Mouse (Mus musculus): ENCODE results near the gene Cotl1.

Cotl1 gene

DNA sequence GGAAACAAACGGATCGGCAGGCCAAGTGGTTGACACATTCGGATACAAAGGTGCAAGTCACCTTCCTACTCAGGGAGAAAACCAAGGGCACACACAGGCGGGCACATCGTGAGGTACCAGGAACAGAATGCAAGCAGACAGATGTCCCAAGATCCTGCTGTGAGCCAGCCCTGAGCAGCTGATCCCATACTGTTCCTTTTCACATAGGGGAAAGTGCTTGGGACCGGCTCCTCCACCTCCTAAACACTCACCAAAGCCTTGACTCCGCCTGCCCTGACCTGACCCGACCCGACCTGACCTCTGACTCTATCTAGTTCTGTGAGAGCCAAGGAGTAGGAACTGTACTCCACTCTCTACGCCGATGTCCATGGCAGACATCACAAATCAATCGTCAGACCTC lies 22.9 kb downstream of the Cotl1 start:
- peak; percentile 36 for DNase-seq (ENCODE audit: low read depth, low spot score)

DNA sequence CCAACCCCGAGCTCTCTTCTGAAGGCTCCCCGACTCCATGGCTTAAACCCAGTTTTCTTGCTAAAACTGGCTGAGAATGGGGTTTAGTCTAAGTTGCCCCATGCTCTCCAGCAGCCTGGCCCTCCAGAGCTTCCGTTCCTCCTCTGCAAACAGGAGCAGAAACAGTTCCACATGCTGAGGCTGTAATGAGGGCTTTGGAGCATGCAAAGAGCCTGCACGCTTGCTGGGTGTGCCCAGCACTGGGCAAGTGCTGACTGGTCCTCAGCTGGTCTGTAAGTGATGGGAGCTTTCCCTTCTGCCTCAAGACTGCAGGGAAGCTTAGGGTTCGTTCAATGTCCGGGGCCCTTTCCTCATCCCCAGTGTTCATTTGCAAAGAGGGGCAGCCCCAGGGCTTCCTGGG lies 24.1 kb downstream of the Cotl1 start:
- DNase-seq (ENCODE audit: low read depth, low spot score): no peak

DNA sequence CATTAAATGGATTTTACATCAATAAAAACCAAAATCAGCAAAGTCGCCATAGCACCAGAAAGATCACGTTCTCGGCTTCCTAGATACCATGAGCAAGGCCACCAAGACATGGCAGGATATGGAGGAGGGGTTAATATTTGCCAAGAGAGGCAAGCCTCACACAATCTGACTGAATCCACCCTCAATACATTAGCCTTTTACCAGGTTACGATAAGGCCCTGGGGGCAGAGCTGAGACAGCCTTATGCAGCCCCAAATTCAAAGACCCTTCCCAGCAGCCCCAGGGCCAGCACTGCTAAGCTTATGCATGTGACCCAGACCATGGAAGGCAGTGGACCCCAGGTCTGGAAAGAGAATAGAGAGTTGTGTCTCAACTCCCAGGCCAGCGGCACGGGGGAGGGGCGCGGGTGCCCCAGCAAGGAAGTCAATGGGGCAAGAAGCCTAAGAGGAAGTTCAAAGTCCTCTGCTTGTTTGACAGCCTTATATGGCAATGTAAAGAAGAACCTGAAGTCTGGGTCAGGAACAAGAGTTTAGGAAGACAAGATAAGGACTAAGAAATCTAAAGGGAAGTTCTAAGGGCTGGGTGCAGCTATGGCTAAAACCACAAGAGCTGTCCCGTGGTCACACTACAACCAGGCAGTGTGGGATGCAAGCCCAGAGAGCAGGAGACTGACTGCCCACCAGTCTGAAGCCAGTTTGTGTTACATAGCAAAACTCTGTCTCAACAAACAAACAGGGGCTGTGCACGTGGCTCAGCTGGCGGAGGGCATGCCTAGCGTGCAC lies 27.5 kb downstream of the Cotl1 start:
- DNase-seq (ENCODE audit: low read depth, low spot score): no peak

DNA sequence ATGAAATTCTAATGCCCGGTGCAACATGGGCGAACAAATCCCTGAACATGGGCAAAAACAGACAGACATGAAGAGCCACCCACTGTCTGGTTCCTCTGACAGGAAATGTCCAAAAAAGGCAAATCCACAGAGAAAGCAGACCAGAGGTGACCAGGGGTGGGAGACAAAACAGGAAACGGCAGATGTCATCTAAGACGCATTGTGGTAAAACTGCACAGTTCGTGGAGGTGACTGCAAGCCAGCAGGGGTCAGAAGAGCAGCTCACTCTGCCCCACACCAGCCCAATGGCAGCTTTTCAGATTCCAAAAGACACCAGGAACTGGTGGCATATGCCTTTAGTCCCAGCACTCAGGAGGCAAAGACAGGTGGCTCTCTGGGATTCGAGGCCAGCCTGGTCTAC lies 28.4 kb downstream of the Cotl1 start:
- DNase-seq (ENCODE audit: low read depth, low spot score): no peak

- DNase-seq (ENCODE audit: low read depth, low spot score): no peak
These were observed 29.3 kb downstream of the Cotl1 start for GRCm38 (mm10) chr8:119810953-119811499.

DNA sequence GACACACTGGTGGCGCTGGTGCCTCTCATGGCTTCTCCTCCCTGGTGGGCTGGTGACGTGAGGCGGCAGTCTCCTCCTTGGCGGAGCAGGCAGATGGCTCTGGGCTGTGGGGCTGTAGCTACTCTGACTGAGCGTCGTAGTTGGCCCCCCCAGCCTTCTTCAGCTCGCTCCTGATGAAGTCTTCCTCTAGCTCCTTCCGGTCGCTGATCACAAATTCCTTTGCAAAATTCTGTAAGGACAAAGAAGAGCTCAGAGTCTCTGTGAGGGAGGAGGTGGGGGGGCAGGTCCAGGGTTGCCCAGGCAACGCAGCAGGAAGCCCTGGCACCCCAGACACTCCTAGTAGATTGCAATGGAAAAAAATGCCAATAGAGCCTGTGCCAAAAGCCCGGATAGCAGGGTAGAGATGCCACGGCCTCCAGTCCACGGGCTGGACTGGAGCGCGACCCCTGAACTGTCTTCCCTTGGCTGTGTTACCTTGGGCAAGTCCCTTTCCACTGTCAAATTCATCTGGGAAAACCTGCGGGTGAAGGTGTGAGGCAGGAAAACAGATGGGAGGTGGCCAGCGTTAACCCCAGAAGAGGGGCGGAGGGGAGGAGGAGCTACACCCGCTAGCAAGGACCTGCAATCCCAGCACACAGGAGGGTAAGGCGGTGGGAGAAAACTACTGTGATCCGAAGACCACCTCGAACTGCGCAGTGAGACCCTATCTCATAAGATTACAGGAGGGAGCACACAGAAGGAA lies 30.0 kb downstream of the Cotl1 start:
- DNase-seq (ENCODE audit: low read depth, low spot score): no peak

- DNase-seq (ENCODE audit: low read depth, low spot score): no peak
These were observed 30.7 kb downstream of the Cotl1 start for GRCm38 (mm10) chr8:119809620-119810019.

DNA sequence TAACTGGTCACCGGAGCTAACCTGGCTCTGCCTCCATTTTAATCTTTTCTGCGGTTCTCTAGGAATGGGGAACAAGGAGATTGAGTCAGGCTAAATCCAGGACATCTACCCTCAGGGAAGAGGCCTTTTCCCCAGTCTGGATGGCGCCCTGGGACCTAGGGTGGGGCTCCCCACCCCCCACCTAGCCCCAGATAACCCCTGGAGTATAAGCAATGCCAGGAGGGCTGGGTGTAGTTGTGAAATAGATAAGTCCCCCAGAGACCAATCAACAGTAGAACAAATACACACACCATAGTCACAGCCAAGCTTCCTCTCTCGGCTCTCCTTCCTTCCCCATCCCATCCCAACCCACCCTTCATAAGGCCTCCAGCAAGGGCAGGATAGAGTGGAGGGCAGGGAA lies 32.7 kb downstream of the Cotl1 start:
- no peak for DNase-seq (ENCODE audit: low read depth, low spot score)

DNA sequence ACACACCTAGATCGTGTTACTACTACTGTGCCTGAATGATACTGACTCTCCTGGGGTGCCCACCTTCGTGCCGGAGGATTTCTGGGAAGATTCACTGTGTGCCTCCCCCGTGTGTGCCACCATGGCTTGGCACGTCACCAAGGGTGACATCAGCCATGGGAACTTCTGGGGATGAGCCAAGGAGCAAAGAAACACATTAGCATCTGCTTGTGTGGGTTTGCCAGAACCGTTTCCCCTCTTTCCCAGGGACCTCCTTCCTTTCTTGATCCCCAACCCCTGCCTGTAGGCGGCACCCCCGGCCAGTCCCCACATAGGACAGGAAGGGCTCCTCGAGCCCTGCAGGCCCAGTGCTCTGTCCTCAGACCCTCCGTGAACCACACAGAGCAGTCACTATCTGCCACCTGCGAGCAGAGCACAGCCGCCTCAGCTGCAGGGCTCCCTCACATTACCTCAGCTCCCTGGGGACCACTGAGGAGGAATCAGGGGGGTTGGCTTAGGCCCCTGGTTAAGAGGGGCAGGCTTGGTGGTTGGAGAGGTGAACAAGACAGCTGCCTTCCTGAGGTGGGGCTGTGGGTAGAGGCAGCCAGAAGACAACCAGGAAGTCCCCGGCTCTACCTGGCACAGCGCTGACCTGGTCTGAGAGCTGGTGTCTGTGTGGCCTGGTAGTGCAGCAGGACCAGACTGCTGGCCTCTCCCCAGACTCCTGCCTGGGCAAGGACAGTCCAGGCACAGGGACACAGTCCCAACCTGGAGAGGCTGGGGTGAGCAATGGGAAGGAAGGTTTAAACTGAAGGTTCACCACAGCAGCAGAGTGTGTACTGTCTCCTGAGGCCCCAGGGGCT lies 33.7 kb downstream of the Cotl1 start:
- DNase-seq (ENCODE audit: low read depth, low spot score): no peak

- DNase-seq (ENCODE audit: low read depth, low spot score): no peak
These were observed 35.1 kb downstream of the Cotl1 start for GRCm38 (mm10) chr8:119805275-119805674.

DNA sequence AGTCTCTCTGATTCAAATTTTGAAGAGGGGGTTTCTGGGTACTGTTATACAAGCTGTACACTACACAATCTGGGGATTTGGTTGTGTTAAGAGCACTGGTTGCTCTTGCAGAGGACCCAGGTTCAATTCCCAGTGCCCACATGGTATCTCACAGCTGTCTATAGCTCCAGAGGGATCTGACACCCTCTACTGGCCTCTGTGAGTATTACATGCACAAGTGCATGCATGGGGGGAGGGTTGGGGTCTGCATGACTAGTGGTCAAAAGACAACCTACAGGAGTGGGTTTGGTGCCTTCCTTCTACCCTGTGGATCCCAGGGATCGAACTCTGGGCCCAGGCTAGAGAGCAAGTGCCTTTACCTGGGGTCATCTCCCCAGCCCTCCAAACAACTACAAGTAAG lies 37.8 kb downstream of the Cotl1 start:
- DNase-seq (ENCODE audit: low read depth, low spot score): peak; percentile 87

DNA sequence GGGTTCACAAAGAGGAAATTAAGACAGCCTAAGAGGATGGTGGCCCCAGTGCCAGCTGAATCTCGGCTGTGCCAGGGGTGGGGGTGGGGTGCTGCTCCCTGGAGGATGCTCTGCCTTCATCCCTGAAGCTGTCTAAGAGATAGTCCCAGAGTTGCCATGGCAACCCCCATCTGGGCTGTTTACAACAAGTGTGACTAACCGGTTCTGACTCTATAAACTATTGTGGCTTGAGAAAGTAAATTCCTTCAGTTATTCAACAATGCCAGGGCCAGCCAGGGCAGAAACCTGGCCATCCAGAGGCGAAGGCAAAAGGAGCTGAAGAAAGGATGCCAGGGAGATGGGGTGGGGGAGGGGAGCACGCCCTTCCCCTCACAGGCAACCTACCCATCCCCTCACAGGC lies 39.2 kb downstream of the Cotl1 start:
- DNase-seq (ENCODE audit: low read depth, low spot score): no peak

- no peak for DNase-seq (ENCODE audit: low read depth, low spot score)
These were observed 41.4 kb downstream of the Cotl1 start for GRCm38 (mm10) chr8:119798965-119799264.

- peak; percentile 64 for DNase-seq (ENCODE audit: low read depth, low spot score)
These were observed 42.0 kb downstream of the Cotl1 start for GRCm38 (mm10) chr8:119798170-119798964.

DNA sequence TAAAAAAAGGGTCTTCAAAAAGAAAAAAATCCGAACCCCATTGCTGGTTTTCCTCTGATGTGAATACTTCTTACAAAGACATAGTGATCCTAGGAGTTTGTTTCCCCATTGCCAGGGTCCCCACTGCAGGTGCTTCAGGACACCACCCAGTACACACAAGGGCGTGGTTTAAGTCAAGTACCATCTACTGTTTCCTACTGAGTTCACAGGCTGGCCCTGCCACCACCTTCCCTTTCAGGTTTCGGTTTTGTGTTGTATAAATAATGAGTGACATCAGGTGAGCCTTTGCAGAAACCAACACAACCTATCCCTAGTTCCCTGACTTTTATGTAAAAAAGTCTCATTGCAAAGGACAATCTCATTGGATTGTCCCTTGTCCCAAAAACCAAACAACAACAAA lies 44.7 kb downstream of the Cotl1 start:
- DNase-seq (ENCODE audit: low read depth, low spot score): no peak

DNA sequence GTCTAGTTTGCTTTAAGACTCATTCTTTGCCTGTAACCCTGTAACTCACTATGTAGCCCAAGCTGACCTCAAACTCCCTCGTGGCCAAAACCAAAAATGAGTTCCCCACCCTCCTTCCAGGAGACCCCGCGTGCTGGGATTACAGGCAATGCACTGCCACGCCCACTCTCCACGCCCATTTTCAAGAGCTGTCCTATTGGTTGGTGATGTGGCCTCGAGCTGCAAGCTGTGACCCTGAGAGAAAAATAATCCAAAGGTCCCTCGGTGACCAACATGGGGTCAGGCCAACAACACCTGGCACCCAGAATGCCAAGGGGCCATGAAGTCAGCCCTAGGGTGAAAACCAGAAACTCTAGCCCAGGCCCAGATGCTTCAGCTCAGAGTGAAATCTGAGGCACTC lies 45.7 kb downstream of the Cotl1 start:
- DNase-seq (ENCODE audit: low read depth, low spot score): no peak

DNA sequence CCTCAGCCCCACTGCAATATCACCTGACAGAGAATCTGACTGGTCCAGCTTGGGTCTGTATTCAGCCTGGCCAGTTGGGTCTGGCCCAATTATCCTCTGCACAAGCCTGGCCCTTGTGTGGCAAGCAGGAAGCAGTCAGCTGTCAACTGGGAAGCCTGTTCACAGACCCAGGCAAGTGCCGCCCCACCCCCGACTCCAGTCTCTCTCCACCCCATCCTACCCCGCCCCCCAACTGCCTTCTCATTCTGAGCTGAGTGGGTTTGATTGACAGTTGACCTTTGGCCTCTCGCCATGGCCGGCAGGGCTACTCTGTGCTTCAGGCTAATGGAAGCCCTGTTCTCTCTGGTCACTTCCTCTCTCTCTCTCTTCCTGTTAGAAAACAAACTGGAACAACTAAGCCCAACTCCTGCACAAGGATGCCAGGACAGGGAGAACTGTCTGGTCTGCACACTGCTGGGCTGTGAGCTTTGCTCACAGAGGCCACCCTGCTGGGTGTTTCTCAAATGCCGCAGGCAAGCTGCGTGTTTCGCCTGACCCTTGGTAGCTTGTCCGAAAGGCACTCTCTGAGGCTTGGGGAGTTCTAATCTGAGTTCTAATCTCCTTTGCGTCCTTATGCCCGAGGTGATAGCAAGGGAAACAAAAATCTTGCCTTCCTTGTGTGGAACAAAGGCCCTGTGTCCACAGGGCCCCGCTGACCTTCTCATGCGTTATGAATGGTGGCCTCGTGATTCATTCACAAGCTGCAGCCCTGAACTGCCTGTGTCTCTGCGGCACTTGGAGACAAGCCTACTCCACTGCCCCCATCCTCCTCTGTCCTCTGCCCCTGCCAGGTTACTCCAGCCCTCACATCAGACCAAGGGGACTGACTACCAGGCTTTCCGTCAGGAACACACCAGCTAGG lies 48.3 kb downstream of the Cotl1 start:
- peak; percentile 64 for DNase-seq (ENCODE audit: low read depth, low spot score)

- no peak for DNase-seq (ENCODE audit: low read depth, low spot score)
These were observed 50.8 kb downstream of the Cotl1 start for GRCm38 (mm10) chr8:119789581-119789980.

- DNase-seq (ENCODE audit: low read depth, low spot score): no peak
These were observed 51.5 kb downstream of the Cotl1 start for GRCm38 (mm10) chr8:119788607-119789381.

DNA sequence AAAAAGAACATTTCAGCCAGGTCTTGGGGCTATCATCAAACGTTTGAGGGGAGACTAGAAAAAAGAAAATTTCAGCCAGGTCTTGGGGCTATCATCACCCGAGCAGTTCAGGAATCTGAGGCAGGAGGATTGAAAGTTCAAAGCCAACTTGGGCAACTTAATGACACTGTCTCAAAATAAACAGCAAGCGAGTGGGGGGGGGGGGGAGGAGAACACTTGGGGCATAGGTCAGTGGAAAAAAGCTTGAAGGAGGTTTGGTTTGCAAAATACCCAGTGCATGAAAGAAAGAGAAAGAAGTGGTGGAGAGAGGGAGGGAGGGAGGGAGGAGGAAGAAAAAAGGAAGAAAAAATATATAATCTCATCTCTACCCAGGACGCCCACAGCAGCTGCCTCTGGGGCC lies 53.0 kb downstream of the Cotl1 start:
- DNase-seq (ENCODE audit: low read depth, low spot score): no peak

All from ZHBTc4 (cell line).